Mouse (Mus musculus) lung, adult 2 months (tissue): ENCODE data around the gene Abcc10.

Experiments used
- CTCF ChIP-seq: fragments of 200-500 bp; IDR thresholded peaks from 2 replicates; pipeline ENCODE4 v1.5.1; 2011; ENCODE audit warnings: mild to moderate bottlenecking, low read length, control low read depth; ENCODE audit not compliant: insufficient read depth
- POLR2A ChIP-seq: fragments of 200-500 bp; IDR thresholded peaks from 2 replicates; pipeline ENCODE4 v1.6.1; 2011; ENCODE audit warnings: low read depth, mild to moderate bottlenecking, control low read depth, low read length, borderline replicate concordance; ENCODE audit errors: extremely low read depth

DNA sequence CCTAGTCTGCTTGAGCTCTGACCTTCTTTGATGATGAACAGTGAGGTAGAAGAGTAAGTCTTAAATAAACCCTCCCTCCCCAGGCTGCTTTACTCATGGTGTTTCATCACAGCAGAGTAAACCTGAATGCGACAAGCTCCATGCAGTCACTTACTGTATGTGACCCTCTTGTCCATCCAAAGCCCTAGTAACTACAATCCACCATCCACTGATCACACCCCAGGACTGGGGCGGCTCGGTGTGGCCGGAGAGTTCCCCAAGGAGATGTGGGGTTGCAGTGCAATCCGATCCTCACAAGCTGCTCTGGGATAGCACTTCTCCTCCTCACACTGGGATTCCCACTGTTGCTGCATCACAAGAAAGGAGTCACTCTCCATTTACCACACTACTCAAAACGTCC is 53.7 kb downstream of the Abcc10 start:
- no peak for TF ChIP-seq CTCF
- no peak for TF ChIP-seq POLR2A
